Mouse (Mus musculus) C2C12 (cell line): Measurements from ENCODE around the gene Helb. TPM values are rescaled to one million over a fixed set of nuclear protein-coding genes. Genes with fewer than 3 reads are reported as not detected.

Source experiments
- H3K27me3 ChIP-seq: one replicate; pipeline ENCODE4 v1.6.1; 2011; ENCODE audit not compliant: control insufficient read depth, insufficient read depth, insufficient read length
- H3K36me3 ChIP-seq: one replicate; pipeline ENCODE4 v1.6.1; 2011; ENCODE audit not compliant: control insufficient read depth, insufficient read depth
- H3K4me3 ChIP-seq: one replicate; pipeline ENCODE4 v1.5.1; 2011; ENCODE audit warnings: mild to moderate bottlenecking, control low read depth; ENCODE audit not compliant: poor library complexity, insufficient read depth, severe bottlenecking
- H3K79me2 ChIP-seq: one replicate; pipeline ENCODE4 v1.6.1; 2011; ENCODE audit not compliant: control insufficient read depth, insufficient read depth
- H3K79me3 ChIP-seq: one replicate; pipeline ENCODE4 v1.6.1; 2011; ENCODE audit warnings: low read depth, control low read depth
- H3ac ChIP-seq: one replicate; pipeline ENCODE3; 2011; ENCODE audit warnings: low read depth; ENCODE audit not compliant: control insufficient read depth, insufficient read length
- CEBPB ChIP-seq: IDR thresholded peaks from one replicate; pipeline ENCODE4 v1.6.1; 2011; ENCODE audit warnings: low read depth, mild to moderate bottlenecking, control low read depth, moderate library complexity
- CTCF ChIP-seq: IDR thresholded peaks from one replicate; pipeline ENCODE4 v1.5.1; 2011; ENCODE audit not compliant: control insufficient read depth, insufficient read depth, insufficient read length
- FOSL1 ChIP-seq: IDR thresholded peaks from one replicate; pipeline ENCODE4 v1.8.0; 2011; ENCODE audit warnings: mild to moderate bottlenecking, low read length; ENCODE audit not compliant: poor library complexity, insufficient read depth, severe bottlenecking
- MAX ChIP-seq: IDR thresholded peaks from one replicate; pipeline ENCODE4 v1.6.1; 2011; ENCODE audit warnings: mild to moderate bottlenecking, control low read depth
- MYOD1 ChIP-seq: IDR thresholded peaks from one replicate; pipeline ENCODE4 v1.6.1; 2011; ENCODE audit warnings: low read depth; ENCODE audit not compliant: control insufficient read depth, insufficient read length
- MYOG ChIP-seq: IDR thresholded peaks from one replicate; pipeline ENCODE4 v1.6.1; 2011; ENCODE audit not compliant: control insufficient read depth, insufficient read length; ENCODE audit errors: extremely low read depth
- USF1 ChIP-seq: IDR thresholded peaks from one replicate; pipeline ENCODE4 v1.6.1; 2011; ENCODE audit warnings: low read depth, mild to moderate bottlenecking, control low read depth, moderate library complexity
- polyA plus RNA-seq: library from polyadenylated mRNA; unstranded; fragments of >200 nt; fragmentation: generic; extraction: Trizol; gene quantifications from one replicate; pipeline ENCODE4 v1.2.1, GENCODE M21; 2012; ENCODE audit warnings: missing spikeins

The Helb gene
- polyA plus RNA-seq, 1 experiment, result 4.4 TPM

GRCm38 (mm10) chr10:120064424-120064823 is 48.4 kb downstream of the Helb start:
- TF ChIP-seq USF1 (no peak), FOSL1 (no peak), CTCF (peak; percentile 35), MYOG (no peak), MYOD1 (no peak)
- H3ac ChIP-seq, result no peak overlapping the region
- H3K36me3 ChIP-seq, result no peaks in the 10 kb centered on the region
- no peaks in the 10 kb centered on the region for H3K79me3 ChIP-seq
- no peaks in the 10 kb centered on the region for H3K79me2 ChIP-seq
- H3K27me3 ChIP-seq, result no peaks in the 10 kb centered on the region
- no peak overlapping the region for H3K4me3 ChIP-seq

GRCm38 (mm10) chr10:120061238-120062130 is 51.3 kb downstream of the Helb start:
- no peak overlapping the region for H3K4me3 ChIP-seq
- TF ChIP-seq CEBPB, result no peak
- no peak for TF ChIP-seq USF1
- TF ChIP-seq FOSL1, result no peak
- no peak for TF ChIP-seq MAX
- TF ChIP-seq MYOD1, result no peak
- H3K27me3 ChIP-seq, result no peaks in the 10 kb centered on the region
- H3K79me3 ChIP-seq, result no peaks in the 10 kb centered on the region
- no peaks in the 10 kb centered on the region for H3K79me2 ChIP-seq
- no peaks in the 10 kb centered on the region for H3K36me3 ChIP-seq
- H3ac ChIP-seq, result no peak overlapping the region

GRCm38 (mm10) chr10:120060579-120061237 is 52.1 kb downstream of the Helb start:
- Histone ChIP-seq H3K4me3 (no peak overlapping the region), H3ac (no peak overlapping the region), H3K36me3 (no peaks in the 10 kb centered on the region), H3K27me3 (no peaks in the 10 kb centered on the region), H3K79me3 (no peaks in the 10 kb centered on the region), H3K79me2 (no peaks in the 10 kb centered on the region)
- TF ChIP-seq MYOD1 (no peak), FOSL1 (peak; percentile 45), CEBPB (peak; percentile 62), MAX (no peak)

- Histone ChIP-seq H3K79me2 (no peaks in the 10 kb centered on the region), H3K4me3 (no peak overlapping the region), H3K36me3 (no peaks in the 10 kb centered on the region), H3K79me3 (no peaks in the 10 kb centered on the region), H3K27me3 (no peaks in the 10 kb centered on the region), H3ac (no peak overlapping the region)
- no peak for TF ChIP-seq CEBPB
- TF ChIP-seq USF1, result no peak
- no peak for TF ChIP-seq CTCF
These were observed 68.0 kb downstream of the Helb start for GRCm38 (mm10) chr10:120044714-120045234.

GRCm38 (mm10) chr10:120044237-120044636 is 68.5 kb downstream of the Helb start:
- Histone ChIP-seq H3K36me3 (no peaks in the 10 kb centered on the region), H3K79me2 (no peaks in the 10 kb centered on the region), H3K27me3 (no peaks in the 10 kb centered on the region)

GRCm38 (mm10) chr10:120038194-120038593 is 74.6 kb downstream of the Helb start:
- H3K4me3 ChIP-seq, result no peak overlapping the region
- H3K36me3 ChIP-seq, result no peaks in the 10 kb centered on the region
- TF ChIP-seq MYOG (no peak), MAX (no peak), MYOD1 (no peak), USF1 (no peak), FOSL1 (no peak), CTCF (no peak), CEBPB (no peak)
- peaks cover 6% of the 10 kb centered on the region for H3K27me3 ChIP-seq
- H3K79me2 ChIP-seq, result no peaks in the 10 kb centered on the region
- no peak overlapping the region for H3ac ChIP-seq
- no peaks in the 10 kb centered on the region for H3K79me3 ChIP-seq

More at GRCm38 (mm10) chr10:120044237-120044636, 68.5 kb downstream of the Helb start:
- H3K79me3 ChIP-seq, result no peaks in the 10 kb centered on the region
- TF ChIP-seq MYOG (no peak), MYOD1 (no peak), MAX (no peak), FOSL1 (no peak), CEBPB (no peak), USF1 (no peak), CTCF (no peak)
- no peak overlapping the region for H3K4me3 ChIP-seq
- H3ac ChIP-seq, result no peak overlapping the region
